Mouse (Mus musculus): ENCODE measurements around the gene Auts2. TPM values are rescaled to one million over a fixed set of nuclear protein-coding genes. Genes with fewer than 3 reads are reported as not detected.

The Auts2 gene
- polyA plus RNA-seq, 1 experiment from 2014 or later = 82.5 TPM

GRCm38 (mm10) chr5:131610702-131611101 lies 932.4 kb downstream of the Auts2 start:
- H3K4me2 ChIP-seq (ENCODE audit: low read depth, low read length) = peak overlapping the region; percentile 49
- no peaks in the 10 kb centered on the region for H3K27me3 ChIP-seq (ENCODE audit: control insufficient read depth, insufficient read depth, low read length)
- peaks cover 9% of the 10 kb centered on the region for H3K4me1 ChIP-seq (ENCODE audit: control insufficient read depth, insufficient read depth, low read length)
- no peaks in the 10 kb centered on the region for H3K36me3 ChIP-seq (ENCODE audit: control insufficient read depth, insufficient read depth, low read length)
- H3K4me3 ChIP-seq (ENCODE audit: low read depth, low read length) = peak overlapping the region; percentile 12; the same call in 1 of the 2 replicates
- no peaks in the 10 kb centered on the region for H3K9me3 ChIP-seq (ENCODE audit: control insufficient read depth, low read length)
- H3K9ac ChIP-seq (replicated peaks; ENCODE audit: low read depth, low read length) = no peak overlapping the region
- no peak overlapping the region for H3K27ac ChIP-seq (ENCODE audit: low read depth, low read length)
- WGBS = 66% methylated on average over 10 of the region's 10 CpGs
- ATAC-seq (ENCODE audit: low read depth) = no peak

- Histone ChIP-seq H3K9me3 (ENCODE audit: control insufficient read depth, low read length) (no peaks in the 10 kb centered on the region), H3K36me3 (ENCODE audit: control insufficient read depth, insufficient read depth, low read length) (no peaks in the 10 kb centered on the region), H3K9ac (replicated peaks; ENCODE audit: low read depth, low read length) (no peak overlapping the region), H3K27me3 (ENCODE audit: control insufficient read depth, insufficient read depth, low read length) (no peaks in the 10 kb centered on the region), H3K4me1 (ENCODE audit: control insufficient read depth, insufficient read depth, low read length) (peaks cover 19% of the 10 kb centered on the region), H3K27ac (ENCODE audit: low read depth, low read length) (no peak overlapping the region), H3K4me2 (ENCODE audit: low read depth, low read length) (no peak overlapping the region), H3K4me3 (ENCODE audit: low read depth, low read length) (no peak overlapping the region)
- no peak for ATAC-seq (ENCODE audit: low read depth)
- 93% methylated on average over 5 of the region's 5 CpGs for WGBS
These were observed 936.4 kb downstream of the Auts2 start for GRCm38 (mm10) chr5:131606786-131607185.

- Histone ChIP-seq H3K9ac (replicated peaks; ENCODE audit: low read depth, low read length) (no peak overlapping the region), H3K4me3 (ENCODE audit: low read depth, low read length) (no peak overlapping the region), H3K36me3 (ENCODE audit: control insufficient read depth, insufficient read depth, low read length) (no peaks in the 10 kb centered on the region), H3K27ac (ENCODE audit: low read depth, low read length) (peak overlapping the region; percentile 39), H3K4me2 (ENCODE audit: low read depth, low read length) (no peak overlapping the region), H3K9me3 (ENCODE audit: control insufficient read depth, low read length) (no peaks in the 10 kb centered on the region), H3K4me1 (ENCODE audit: control insufficient read depth, insufficient read depth, low read length) (peaks cover 36% of the 10 kb centered on the region), H3K27me3 (ENCODE audit: control insufficient read depth, insufficient read depth, low read length) (no peaks in the 10 kb centered on the region)
- WGBS = 17% methylated on average over 7 of the region's 7 CpGs
- ATAC-seq (ENCODE audit: low read depth) = peak; percentile 79
These were observed 941.0 kb downstream of the Auts2 start for GRCm38 (mm10) chr5:131601934-131602692.

- peak; percentile 78 for ATAC-seq (ENCODE audit: low read depth)
- Histone ChIP-seq H3K4me1 (ENCODE audit: control insufficient read depth, insufficient read depth, low read length) (peaks cover 52% of the 10 kb centered on the region), H3K27me3 (ENCODE audit: control insufficient read depth, insufficient read depth, low read length) (no peaks in the 10 kb centered on the region), H3K9ac (replicated peaks; ENCODE audit: low read depth, low read length) (no peak overlapping the region), H3K36me3 (ENCODE audit: control insufficient read depth, insufficient read depth, low read length) (no peaks in the 10 kb centered on the region), H3K4me3 (ENCODE audit: low read depth, low read length) (no peak overlapping the region), H3K4me2 (ENCODE audit: low read depth, low read length) (peak overlapping the region; percentile 12; the same call in 1 of the 2 replicates), H3K27ac (ENCODE audit: low read depth, low read length) (peak overlapping the region; percentile 56), H3K9me3 (ENCODE audit: control insufficient read depth, low read length) (no peaks in the 10 kb centered on the region)
- WGBS = 5% methylated on average over 14 of the region's 14 CpGs
These were observed 942.6 kb downstream of the Auts2 start for GRCm38 (mm10) chr5:131600325-131601125.

- no peaks in the 10 kb centered on the region for H3K9me3 ChIP-seq (ENCODE audit: control insufficient read depth, low read length)
- H3K4me1 ChIP-seq (ENCODE audit: control insufficient read depth, insufficient read depth, low read length) = peaks cover 50% of the 10 kb centered on the region
- H3K36me3 ChIP-seq (ENCODE audit: control insufficient read depth, insufficient read depth, low read length) = no peaks in the 10 kb centered on the region
- ATAC-seq (ENCODE audit: low read depth) = no peak
- H3K27ac ChIP-seq (ENCODE audit: low read depth, low read length) = no peak overlapping the region
- 78% methylated on average over 3 of the region's 3 CpGs for WGBS
- H3K4me3 ChIP-seq (ENCODE audit: low read depth, low read length) = no peak overlapping the region
- H3K9ac ChIP-seq (replicated peaks; ENCODE audit: low read depth, low read length) = no peak overlapping the region
- no peak overlapping the region for H3K4me2 ChIP-seq (ENCODE audit: low read depth, low read length)
- no peaks in the 10 kb centered on the region for H3K27me3 ChIP-seq (ENCODE audit: control insufficient read depth, insufficient read depth, low read length)
These were observed 945.6 kb downstream of the Auts2 start for GRCm38 (mm10) chr5:131597503-131597902.

- 0 out of 2 replicates have a peak overlapping the region, but pooled peaks have one; percentile 26 for H3K9ac ChIP-seq (replicated peaks; ENCODE audit: low read depth, low read length)
- peaks cover 42% of the 10 kb centered on the region for H3K4me1 ChIP-seq (ENCODE audit: control insufficient read depth, insufficient read depth, low read length)
- H3K9me3 ChIP-seq (ENCODE audit: control insufficient read depth, low read length) = no peaks in the 10 kb centered on the region
- no peaks in the 10 kb centered on the region for H3K27me3 ChIP-seq (ENCODE audit: control insufficient read depth, insufficient read depth, low read length)
- H3K27ac ChIP-seq (ENCODE audit: low read depth, low read length) = peak overlapping the region; percentile 35; the same call in 1 of the 2 replicates
- H3K4me2 ChIP-seq (ENCODE audit: low read depth, low read length) = peak overlapping the region; percentile 9; the same call in 1 of the 2 replicates
- no peak overlapping the region for H3K4me3 ChIP-seq (ENCODE audit: low read depth, low read length)
- no peak for ATAC-seq (ENCODE audit: low read depth)
- no peaks in the 10 kb centered on the region for H3K36me3 ChIP-seq (ENCODE audit: control insufficient read depth, insufficient read depth, low read length)
- 4% methylated on average over 10 of the region's 10 CpGs for WGBS
These were observed 946.6 kb downstream of the Auts2 start for GRCm38 (mm10) chr5:131596591-131596990.

- peaks cover 33% of the 10 kb centered on the region for H3K4me1 ChIP-seq (ENCODE audit: control insufficient read depth, insufficient read depth, low read length)
- H3K27me3 ChIP-seq (ENCODE audit: control insufficient read depth, insufficient read depth, low read length) = no peaks in the 10 kb centered on the region
- H3K4me2 ChIP-seq (ENCODE audit: low read depth, low read length) = peak overlapping the region; percentile 1; the same call in 1 of the 2 replicates
- no peaks in the 10 kb centered on the region for H3K9me3 ChIP-seq (ENCODE audit: control insufficient read depth, low read length)
- 0 out of 2 replicates have a peak overlapping the region, but pooled peaks have one; percentile 17 for H3K9ac ChIP-seq (replicated peaks; ENCODE audit: low read depth, low read length)
- 23% methylated on average over 8 of the region's 8 CpGs for WGBS
- no peak overlapping the region for H3K4me3 ChIP-seq (ENCODE audit: low read depth, low read length)
- H3K36me3 ChIP-seq (ENCODE audit: control insufficient read depth, insufficient read depth, low read length) = no peaks in the 10 kb centered on the region
- H3K27ac ChIP-seq (ENCODE audit: low read depth, low read length) = no peak overlapping the region
- ATAC-seq (ENCODE audit: low read depth) = no peak
These were observed 947.4 kb downstream of the Auts2 start for GRCm38 (mm10) chr5:131595730-131596129.

GRCm38 (mm10) chr5:131594597-131594996 lies 948.5 kb downstream of the Auts2 start:
- no peaks in the 10 kb centered on the region for H3K36me3 ChIP-seq (ENCODE audit: control insufficient read depth, insufficient read depth, low read length)
- H3K27ac ChIP-seq (ENCODE audit: low read depth, low read length) = no peak overlapping the region
- no peaks in the 10 kb centered on the region for H3K27me3 ChIP-seq (ENCODE audit: control insufficient read depth, insufficient read depth, low read length)
- 33% methylated on average over 3 of the region's 3 CpGs for WGBS
- peaks cover 22% of the 10 kb centered on the region for H3K4me1 ChIP-seq (ENCODE audit: control insufficient read depth, insufficient read depth, low read length)
- no peak overlapping the region for H3K4me3 ChIP-seq (ENCODE audit: low read depth, low read length)
- no peaks in the 10 kb centered on the region for H3K9me3 ChIP-seq (ENCODE audit: control insufficient read depth, low read length)
- H3K4me2 ChIP-seq (ENCODE audit: low read depth, low read length) = no peak overlapping the region
- H3K9ac ChIP-seq (replicated peaks; ENCODE audit: low read depth, low read length) = no peak overlapping the region
- no peak for ATAC-seq (ENCODE audit: low read depth)

- Histone ChIP-seq H3K27me3 (ENCODE audit: control insufficient read depth, insufficient read depth, low read length) (no peaks in the 10 kb centered on the region), H3K9ac (replicated peaks; ENCODE audit: low read depth, low read length) (no peak overlapping the region), H3K9me3 (ENCODE audit: control insufficient read depth, low read length) (no peaks in the 10 kb centered on the region), H3K4me2 (ENCODE audit: low read depth, low read length) (no peak overlapping the region), H3K4me3 (ENCODE audit: low read depth, low read length) (no peak overlapping the region), H3K36me3 (ENCODE audit: control insufficient read depth, insufficient read depth, low read length) (no peaks in the 10 kb centered on the region), H3K27ac (ENCODE audit: low read depth, low read length) (no peak overlapping the region), H3K4me1 (ENCODE audit: control insufficient read depth, insufficient read depth, low read length) (peaks cover 22% of the 10 kb centered on the region)
- WGBS = 93% methylated on average over 10 of the region's 10 CpGs
- ATAC-seq (ENCODE audit: low read depth) = no peak
These were observed 949.9 kb downstream of the Auts2 start for GRCm38 (mm10) chr5:131593261-131593660.

Measured in neural tube, embryonic 14.5 days (tissue).